Mouse (Mus musculus) forebrain, embryonic 10.5 days (tissue): Measurements from ENCODE around the gene Ildr1. TPM values are rescaled to one million over a fixed set of nuclear protein-coding genes. Genes with fewer than 3 reads are reported as not detected.

Experiments used
- DNase-seq: peaks from one replicate; pipeline ENCODE4 v3.0.0-alpha.2; 2017; ENCODE audit warnings: low spot score; ENCODE audit errors: extremely low spot score
- H3K27ac ChIP-seq: fragments of 300-500 bp; sonication (generic); 2 replicates; pipeline ENCODE4 v1.5.1; 2016; ENCODE audit warnings: mild to moderate bottlenecking
- H3K27me3 ChIP-seq: fragments of 300-500 bp; sonication (generic); 2 replicates; pipeline ENCODE4 v1.6.1; 2016; ENCODE audit warnings: mild to moderate bottlenecking; ENCODE audit not compliant: poor library complexity, severe bottlenecking
- H3K36me3 ChIP-seq: fragments of 300-500 bp; sonication (generic); replicated peaks from 2 replicates; pipeline ENCODE4 v1.6.1; 2016; ENCODE audit warnings: mild to moderate bottlenecking, moderate library complexity
- H3K4me1 ChIP-seq: fragments of 300-500 bp; sonication (generic); 2 replicates; pipeline ENCODE4 v1.6.1; 2016
- H3K4me3 ChIP-seq: fragments of 300-500 bp; sonication (generic); 2 replicates; pipeline ENCODE4 v1.5.1; 2016; ENCODE audit warnings: mild to moderate bottlenecking, moderate library complexity
- H3K9me3 ChIP-seq: fragments of 300-500 bp; sonication (generic); 2 replicates; pipeline ENCODE4 v1.6.1; 2016; ENCODE audit warnings: mild to moderate bottlenecking, moderate library complexity
- WGBS: fragments of 180-500 bp; shearing (Covaris S2); methylation state at CpG from one replicate; pipeline ENCODE4 v1.1.7; 2016; 5-methylcytosine and 5-hydroxymethylcytosine counted together
- polyA plus RNA-seq: library from polyadenylated mRNA; unstranded; fragments of >200 nt; fragmentation: Nextera tagmentation; extraction: Ambion mirVana; gene quantifications from 2 replicates; pipeline ENCODE4 v1.2.1, GENCODE M21; 2016

Gene Ildr1
- polyA plus RNA-seq, 1 experiment from 2014 or later, result 0.97 TPM

- H3K36me3 ChIP-seq, result no peaks in the 10 kb centered on the region
- 88% methylated on average over 4 of the region's 4 CpGs for WGBS
- H3K4me1 ChIP-seq, result no peaks in the 10 kb centered on the region
- H3K27ac ChIP-seq, result no peak overlapping the region
- DNase-seq, result no peak
- no peaks in the 10 kb centered on the region for H3K9me3 ChIP-seq
- H3K4me3 ChIP-seq, result no peak overlapping the region
- H3K27me3 ChIP-seq, result no peaks in the 10 kb centered on the region
These were observed 53.3 kb downstream of the Ildr1 start for GRCm38 (mm10) chr16:36747068-36747467.

- Histone ChIP-seq H3K4me1 (no peaks in the 10 kb centered on the region), H3K36me3 (no peaks in the 10 kb centered on the region), H3K4me3 (no peak overlapping the region), H3K9me3 (no peaks in the 10 kb centered on the region), H3K27ac (no peak overlapping the region), H3K27me3 (no peaks in the 10 kb centered on the region)
- no peak for DNase-seq
- 79% methylated on average over 2 of the region's 2 CpGs for WGBS
These were observed 54.0 kb downstream of the Ildr1 start for GRCm38 (mm10) chr16:36747767-36748166.

- no peak overlapping the region for H3K27ac ChIP-seq
- no peak for DNase-seq
- H3K9me3 ChIP-seq, result no peaks in the 10 kb centered on the region
- no peak overlapping the region for H3K4me3 ChIP-seq
- no peaks in the 10 kb centered on the region for H3K27me3 ChIP-seq
- 94% methylated on average over 3 of the region's 3 CpGs for WGBS
- H3K4me1 ChIP-seq, result no peaks in the 10 kb centered on the region
- no peaks in the 10 kb centered on the region for H3K36me3 ChIP-seq
These were observed 58.2 kb downstream of the Ildr1 start for GRCm38 (mm10) chr16:36751979-36752378.

GRCm38 (mm10) chr16:36770191-36770771, 76.5 kb downstream of the Ildr1 start:
- WGBS, result 72% methylated on average over 9 of the region's 13 CpGs
- no peaks in the 10 kb centered on the region for H3K36me3 ChIP-seq
- no peaks in the 10 kb centered on the region for H3K27me3 ChIP-seq
- no peak overlapping the region for H3K4me3 ChIP-seq
- H3K4me1 ChIP-seq, result peaks cover 6% of the 10 kb centered on the region
- H3K27ac ChIP-seq, result no peak overlapping the region
- DNase-seq, result no peak
- no peaks in the 10 kb centered on the region for H3K9me3 ChIP-seq

- Histone ChIP-seq H3K4me3 (no peak overlapping the region), H3K4me1 (peaks cover 6% of the 10 kb centered on the region), H3K27ac (no peak overlapping the region), H3K9me3 (no peaks in the 10 kb centered on the region), H3K36me3 (no peaks in the 10 kb centered on the region), H3K27me3 (no peaks in the 10 kb centered on the region)
- DNase-seq, result no peak
- 39% methylated on average over 4 of the region's 4 CpGs for WGBS
These were observed 77.1 kb downstream of the Ildr1 start for GRCm38 (mm10) chr16:36770830-36771229.

- Histone ChIP-seq H3K36me3 (no peaks in the 10 kb centered on the region), H3K27ac (no peak overlapping the region), H3K4me3 (no peak overlapping the region), H3K9me3 (no peaks in the 10 kb centered on the region), H3K27me3 (no peaks in the 10 kb centered on the region), H3K4me1 (peaks cover 6% of the 10 kb centered on the region)
- WGBS, result 56% methylated on average over 2 of the region's 2 CpGs
- no peak for DNase-seq
These were observed 77.5 kb downstream of the Ildr1 start for GRCm38 (mm10) chr16:36771244-36771643.

GRCm38 (mm10) chr16:36771703-36772102, 77.9 kb downstream of the Ildr1 start:
- H3K4me1 ChIP-seq, result peaks cover 6% of the 10 kb centered on the region
- no peaks in the 10 kb centered on the region for H3K9me3 ChIP-seq
- no peak overlapping the region for H3K27ac ChIP-seq
- no peaks in the 10 kb centered on the region for H3K36me3 ChIP-seq
- WGBS, result 91% methylated on average over 3 of the region's 3 CpGs
- no peak for DNase-seq
- H3K27me3 ChIP-seq, result no peaks in the 10 kb centered on the region
- no peak overlapping the region for H3K4me3 ChIP-seq

GRCm38 (mm10) chr16:36772996-36773395, 79.2 kb downstream of the Ildr1 start:
- Histone ChIP-seq H3K36me3 (no peaks in the 10 kb centered on the region), H3K4me3 (no peak overlapping the region), H3K27ac (no peak overlapping the region), H3K4me1 (peaks cover 6% of the 10 kb centered on the region), H3K27me3 (no peaks in the 10 kb centered on the region), H3K9me3 (no peaks in the 10 kb centered on the region)
- no peak for DNase-seq
- WGBS, result 95% methylated on average over 5 of the region's 5 CpGs

GRCm38 (mm10) chr16:36775658-36776057, 81.9 kb downstream of the Ildr1 start:
- Histone ChIP-seq H3K4me3 (no peak overlapping the region), H3K27ac (no peak overlapping the region), H3K4me1 (peaks cover 6% of the 10 kb centered on the region), H3K27me3 (no peaks in the 10 kb centered on the region), H3K9me3 (no peaks in the 10 kb centered on the region), H3K36me3 (no peaks in the 10 kb centered on the region)
- 93% methylated on average over 6 of the region's 6 CpGs for WGBS
- no peak for DNase-seq

Other genes with a start within 250 kb of the Ildr1 start
- gene Stfa3, start 238.6 kb upstream of the Ildr1 start, polyA plus RNA-seq, result not detected in 2 replicates
- 0.07 and 0.12 TPM in 2 replicates for gene Casr, start 131.8 kb upstream of the Ildr1 start, polyA plus RNA-seq
- gene Cd86, start 27.9 kb upstream of the Ildr1 start, polyA plus RNA-seq, result 0.49 and 0.56 TPM in 2 replicates
- gene Slc15a2, start 91.0 kb downstream of the Ildr1 start, polyA plus RNA-seq, result 1.8 and 3.1 TPM in 2 replicates
- gene Iqcb1, start 134.4 kb downstream of the Ildr1 start, polyA plus RNA-seq, result 64.6 and 67.8 TPM in 2 replicates
- 1.7 and 1.8 TPM in 2 replicates for gene Eaf2, start 181.0 kb downstream of the Ildr1 start, polyA plus RNA-seq
- 71.8 and 76.2 TPM in 2 replicates for gene Golgb1, start 181.2 kb downstream of the Ildr1 start, polyA plus RNA-seq
- 1.7 and 2.9 TPM in 2 replicates for gene Hcls1, start 241.0 kb downstream of the Ildr1 start, polyA plus RNA-seq